7 mouse cellular contexts compared by ENCODE assay signal in the genomic region with DNA sequence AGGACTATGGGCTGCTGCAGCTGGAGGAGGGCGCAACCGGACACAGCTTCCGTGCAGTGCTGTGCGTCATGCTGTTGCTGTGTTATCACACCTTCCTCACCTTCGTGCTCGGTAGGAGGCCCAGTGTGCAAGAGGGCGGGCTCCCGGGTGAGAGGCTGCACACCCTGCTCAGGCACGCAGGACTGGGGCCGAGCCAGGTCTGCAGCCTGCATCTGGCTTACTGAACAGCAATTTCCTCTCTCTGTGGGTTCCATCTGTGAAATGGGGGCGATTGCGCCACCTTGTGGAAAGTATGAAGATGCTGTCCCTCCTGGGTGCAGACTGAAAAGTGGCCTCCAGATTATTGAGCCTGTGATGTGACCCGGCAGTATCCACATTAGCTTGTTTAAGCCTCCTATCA. TPM values are rescaled to one million over a fixed set of nuclear protein-coding genes. Genes with fewer than 3 reads are reported as not detected.
DNase-seq lines count a peak whose midpoint lies in the region; ATAC-seq and TF ChIP-seq lines count a peak whose summit lies in the region.

No protein-coding gene starts in this region.

- H3K4me3 ChIP-seq in ES-E14 (ENCODE audit: insufficient read depth in 1 of 2, low read depth in 1 of 2, low read length in 2 of 2, poor library complexity in 1 of 2, severe bottlenecking in 1 of 2), result peak overlapping the region; percentile 43 to 63; a peak in 3 of 4 replicates
- no peak overlapping the region for H3K4me3 ChIP-seq in embryonic facial prominence, embryonic 10.5 days
- H3K4me3 ChIP-seq in heart, embryonic 16.5 days (ENCODE audit: low read length), result no peak overlapping the region
- no peak overlapping the region for H3K4me3 ChIP-seq in spleen, adult 2 months (ENCODE audit: extremely low read depth, insufficient read depth, insufficient read length)

- peak; percentile 89 for DNase-seq in ES-E14 (ENCODE audit: low read depth, low spot score)
- DNase-seq in adrenal gland, adult 8-10 months, result peak; percentile 34
- peak; percentile 57 for DNase-seq in embryonic facial prominence, embryonic 10.5 days (ENCODE audit: low spot score)
- DNase-seq in kidney, postnatal 14 days, result peak; percentile 62
- DNase-seq in lung, postnatal 14 days, result peak; percentile 69
- peak; percentile 12 to 55 for DNase-seq in spleen, adult 2 months (ENCODE audit: low read depth in 1 of 2, low spot score in 2 of 2)

- H3K4me1 ChIP-seq in ES-E14 (ENCODE audit: control insufficient read depth in 2 of 2, insufficient read depth in 2 of 2, low read length in 2 of 2, poor library complexity in 1 of 2), result peaks cover 0 to 5% of the 10 kb centered on the region in 2 experiments; a peak in 1 of 4 replicates
- H3K4me1 ChIP-seq in embryonic facial prominence, embryonic 10.5 days, result peaks cover 25% of the 10 kb centered on the region
- H3K4me1 ChIP-seq in heart, embryonic 16.5 days (ENCODE audit: control insufficient read depth, insufficient read depth, low read length), result peaks cover 17% of the 10 kb centered on the region
- no peaks in the 10 kb centered on the region for H3K4me1 ChIP-seq in spleen, adult 2 months (ENCODE audit: control insufficient read depth, insufficient read depth, insufficient read length)

- H3K4me2 ChIP-seq in heart, embryonic 16.5 days (ENCODE audit: low read depth, low read length), result no peak overlapping the region

- H3K27ac ChIP-seq in ES-E14 (ENCODE audit: insufficient read depth, low read depth, low read length, poor library complexity, severe bottlenecking), result no peak overlapping the region
- 0 out of 2 replicates have a peak overlapping the region, but pooled peaks have one; percentile 21 for H3K27ac ChIP-seq in embryonic facial prominence, embryonic 10.5 days (replicated peaks)
- H3K27ac ChIP-seq in heart, embryonic 16.5 days (ENCODE audit: low read length), result no peak overlapping the region
- H3K27ac ChIP-seq in spleen, adult 2 months (ENCODE audit: insufficient read depth, low read length), result no peak overlapping the region

- no peaks in the 10 kb centered on the region for H3K9me3 ChIP-seq in ES-E14 (ENCODE audit: control insufficient read depth, insufficient read depth, low read depth, low read length)
- no peaks in the 10 kb centered on the region for H3K9me3 ChIP-seq in embryonic facial prominence, embryonic 10.5 days
- H3K9me3 ChIP-seq in heart, embryonic 16.5 days (replicated peaks; ENCODE audit: control insufficient read depth, low read length), result no peaks in the 10 kb centered on the region

- no peak for TF ChIP-seq POLR2A in spleen, adult 2 months (IDR thresholded peaks at IDR 0.05; ENCODE audit: low read depth, low read length)

- in situ Hi-C loops in ES-E14 (cut with MboI; ENCODE audit: low sequenced_read_pairs in 2 of 2, unreplicated experiment in 2 of 2), result no loop called here

- ATAC-seq in heart, embryonic 16.5 days (replicated peaks; ENCODE audit: extremely low read depth, insufficient read depth, low FRiP score), result peak; percentile 38; the same call in 1 of the 2 replicates

- TF ChIP-seq CTCF in spleen, adult 2 months (IDR thresholded peaks at IDR 0.05; ENCODE audit: extremely low read depth, insufficient read depth, insufficient read length, insufficient replicate concordance), result peak; percentile 65; the same call in 1 of the 2 replicates

- H3K36me3 ChIP-seq in ES-E14 (ENCODE audit: control insufficient read depth, insufficient read depth, low read length, poor library complexity, severe bottlenecking), result no peaks in the 10 kb centered on the region
- H3K36me3 ChIP-seq in embryonic facial prominence, embryonic 10.5 days (replicated peaks), result no peaks in the 10 kb centered on the region
- no peaks in the 10 kb centered on the region for H3K36me3 ChIP-seq in heart, embryonic 16.5 days (ENCODE audit: control insufficient read depth, insufficient read depth)
- no peaks in the 10 kb centered on the region for H3K36me3 ChIP-seq in spleen, adult 2 months (ENCODE audit: control insufficient read depth, insufficient read depth, low read length)

- no peaks in the 10 kb centered on the region for H3K27me3 ChIP-seq in embryonic facial prominence, embryonic 10.5 days (replicated peaks; ENCODE audit: low read depth, poor library complexity, severe bottlenecking)
- no peaks in the 10 kb centered on the region for H3K27me3 ChIP-seq in heart, embryonic 16.5 days (ENCODE audit: control insufficient read depth, insufficient read depth, low read length)
- H3K27me3 ChIP-seq in spleen, adult 2 months (ENCODE audit: control insufficient read depth, insufficient read depth, low read length), result no peaks in the 10 kb centered on the region

- peak overlapping the region; percentile 39; the same call in 1 of the 2 replicates for H3K9ac ChIP-seq in ES-E14 (ENCODE audit: insufficient read depth, low read depth, low read length, poor library complexity, severe bottlenecking)
- no peak overlapping the region for H3K9ac ChIP-seq in heart, embryonic 16.5 days (ENCODE audit: low read length)

- 48% methylated on average over 13 of the region's 13 CpGs for WGBS in embryonic facial prominence, embryonic 10.5 days
- 34% methylated on average over 13 of the region's 13 CpGs for WGBS in heart, embryonic 16.5 days
- 40% methylated on average over 13 of the region's 13 CpGs for WGBS in spleen, adult 2 months

TF ChIP-seq in ES-E14, 5 proteins besides CTCF, POLR2A, EP300 and RAD21:
- TF ChIP-seq HCFC1 (IDR thresholded peaks at IDR 0.05; ENCODE audit: borderline replicate concordance, insufficient read depth, low read length) (no peak), ZC3H11A (IDR thresholded peaks at IDR 0.05; ENCODE audit: borderline replicate concordance, low read depth, low read length) (peak; percentile 36; the same call in 1 of the 2 replicates)

RNA-seq across cellular contexts. Expression of a gene that starts 24.4 kb away (rescaled TPM):
- 1.7 and 1.9 TPM in 2 replicates for total RNA-seq in ES-E14 (2012; rRNA removed)
- total RNA-seq in adrenal gland, adult 8-10 months (2022), result 10 to 100 TPM in 2 of 4 experiments, 1 to 10 TPM in 2; 4.6 to 18.6 (median 13.4) TPM
- 4.7 and 5.3 TPM in 2 replicates for polyA plus RNA-seq in embryonic facial prominence, embryonic 10.5 days (2016; fragmentation: Nextera tagmentation; extraction: Ambion mirVana)
- polyA plus RNA-seq in heart, embryonic 16.5 days (2015; fragmentation: Nextera tagmentation; extraction: Ambion mirVana), result 6.7 and 7.7 TPM in 2 replicates
- 4.3 and 5.5 TPM in 2 replicates for polyA plus RNA-seq in spleen, adult 2 months (2012; rRNA removed)

RNA-seq across cellular contexts. Expression of a gene that starts 53.7 kb away (rescaled TPM):
- total RNA-seq in ES-E14 (2012; rRNA removed), result 7.7 and 19.3 TPM in 2 replicates
- 100 to 1,000 TPM; 126 to 211 (median 174) TPM for total RNA-seq in adrenal gland, adult 8-10 months (2022)
- polyA plus RNA-seq in embryonic facial prominence, embryonic 10.5 days (2016; fragmentation: Nextera tagmentation; extraction: Ambion mirVana), result 22.0 and 22.2 TPM in 2 replicates
- 41.1 and 41.5 TPM in 2 replicates for polyA plus RNA-seq in heart, embryonic 16.5 days (2015; fragmentation: Nextera tagmentation; extraction: Ambion mirVana)
- 26.3 and 27.2 TPM in 2 replicates for polyA plus RNA-seq in spleen, adult 2 months (2012; rRNA removed)

Comparison
In these comparisons a context has a peak if more than half of its experiments do, and no peak if none do; other contexts are left out.
1. DNase-seq: peak in every context shown above with its lines; median percentile 89 in ES-E14; 69 in lung, postnatal 14 days; 62 in kidney, postnatal 14 days; 57 in embryonic facial prominence, embryonic 10.5 days; 34 in adrenal gland, adult 8-10 months; 34 in spleen, adult 2 months.
2. H3K4me3 ChIP-seq: peak in ES-E14 (2 of 2); none in embryonic facial prominence, embryonic 10.5 days (single experiment), heart, embryonic 16.5 days (single experiment) and spleen, adult 2 months (single experiment).